Mouse (Mus musculus) G1E (cell line): ENCODE data around the gene Cysrt1.
"Not testable (repeated sequence)": the region's sequence is repeated elsewhere in the genome, so short reads cannot be mapped to it uniquely, and the experiment has no call there.

ENCODE experiments used
- CTCF ChIP-seq: IDR thresholded peaks from 2 replicates; pipeline ENCODE4 v1.5.1; 2012; ENCODE audit warnings: low read depth, low read length, inconsistent platforms, mixed read lengths
- GATA1 ChIP-seq: IDR thresholded peaks from 2 replicates; pipeline ENCODE4 v1.6.1; 2012; ENCODE audit warnings: borderline replicate concordance, low read length, inconsistent platforms, mixed read lengths
- GATA2 ChIP-seq: IDR thresholded peaks from 2 replicates; pipeline ENCODE4 v1.6.1; 2012; ENCODE audit warnings: low read depth, low read length, inconsistent platforms, borderline replicate concordance
- POLR2AphosphoS5 ChIP-seq: IDR thresholded peaks from 2 replicates; pipeline ENCODE4 v1.6.1; 2012; ENCODE audit warnings: low read depth, low read length, inconsistent platforms; ENCODE audit not compliant: insufficient replicate concordance
- TAL1 ChIP-seq: conservative IDR thresholded peaks from 2 replicates; pipeline ENCODE4 v1.6.1; 2012; ENCODE audit warnings: low read depth, low read length, inconsistent platforms, mixed read lengths

- not testable (repeated sequence) for TF ChIP-seq CTCF, POLR2AphosphoS5, GATA2, TAL1, GATA1
These were observed 15.0 kb upstream of the Cysrt1 start for GRCm38 (mm10) chr2:25257250-25257649.
